Mouse (Mus musculus) CD4-positive, CD25-positive, alpha-beta regulatory T cell, adult 9 weeks (primary cell): ENCODE measurements around the gene Gcnt1. TPM values are rescaled to one million over a fixed set of nuclear protein-coding genes. Genes with fewer than 3 reads are reported as not detected.

Experiments
- polyA plus RNA-seq: library from polyadenylated mRNA; unstranded; fragments of 100-300 nt; shearing (Covaris generic); gene quantifications from one replicate; pipeline ENCODE4 v1.2.1, GENCODE M21; 2017

Gcnt1 gene
- 4.4 TPM for polyA plus RNA-seq

GRCm38 (mm10) chr19:17372701-17373100 is at the start of gene Gcnt1:
Gcnt1 (minus strand) TSS chr19:17372844.

GRCm38 (mm10) chr19:17393841-17394591 is 21.4 kb upstream of the Gcnt1 start, which contains the start of gene Rfk:
Rfk (plus strand) TSS chr19:17394043.

Other genes with a start within 250 kb of the Gcnt1 start
- 13.6 TPM for gene Rfk, start 21.2 kb upstream of the Gcnt1 start, polyA plus RNA-seq